Mouse (Mus musculus) spleen, adult 12 weeks (tissue): ENCODE measurements around the gene Akap13.

Experiments used
- DNase-seq: peaks from one replicate; pipeline ENCODE4 v3.0.0; 2022; ENCODE audit warnings: low spot score

Gene Akap13

GRCm38 (mm10) chr7:75667531-75667930, 212.2 kb downstream of the Akap13 start:
- no peak for DNase-seq

- no peak for DNase-seq
These were observed 213.1 kb downstream of the Akap13 start for GRCm38 (mm10) chr7:75668396-75668795.

GRCm38 (mm10) chr7:75669416-75669815, 214.1 kb downstream of the Akap13 start:
- no peak for DNase-seq

GRCm38 (mm10) chr7:75679631-75680030, 224.3 kb downstream of the Akap13 start:
- DNase-seq = no peak

GRCm38 (mm10) chr7:75682901-75683300, 227.6 kb downstream of the Akap13 start:
- no peak for DNase-seq

DNA sequence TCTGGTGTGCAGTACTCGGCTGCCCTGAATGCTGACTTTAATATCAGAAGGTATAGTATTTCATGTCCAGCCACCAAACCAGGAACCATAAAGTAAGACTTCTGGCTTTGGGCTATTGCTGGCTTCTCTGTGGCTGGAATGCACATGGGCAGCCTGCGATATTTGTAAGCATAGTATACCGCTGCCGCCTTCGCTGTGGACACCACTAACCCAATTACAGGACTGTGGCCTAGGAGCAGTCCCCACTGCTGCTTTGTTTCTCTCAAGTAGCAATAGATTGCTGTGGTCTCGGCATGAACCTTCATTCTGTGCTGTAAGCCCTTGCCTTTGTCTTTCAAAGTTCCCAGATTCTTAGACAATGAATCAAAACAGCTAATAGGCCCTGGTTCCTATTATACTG, 228.1 kb downstream of the Akap13 start:
- DNase-seq = no peak

DNA sequence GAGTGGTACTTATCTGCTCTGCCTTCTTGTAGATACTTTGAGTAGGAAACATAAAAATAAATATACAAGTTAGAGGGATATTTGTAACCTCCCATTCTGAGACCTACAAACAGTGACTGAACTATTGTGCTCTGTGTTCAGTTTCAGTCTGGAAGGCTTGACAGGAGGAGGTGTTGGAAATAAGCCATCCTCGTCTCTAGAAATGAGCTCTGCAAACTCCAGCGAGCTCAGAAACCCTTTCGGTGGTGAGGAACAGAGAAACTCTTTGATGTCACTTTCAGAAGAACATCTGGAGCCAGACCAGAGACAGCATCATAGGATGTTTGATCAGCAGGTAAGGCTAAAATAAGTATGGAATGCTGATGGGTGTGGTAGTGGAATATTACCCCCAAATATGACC, 229.6 kb downstream of the Akap13 start:
- no peak for DNase-seq

DNA sequence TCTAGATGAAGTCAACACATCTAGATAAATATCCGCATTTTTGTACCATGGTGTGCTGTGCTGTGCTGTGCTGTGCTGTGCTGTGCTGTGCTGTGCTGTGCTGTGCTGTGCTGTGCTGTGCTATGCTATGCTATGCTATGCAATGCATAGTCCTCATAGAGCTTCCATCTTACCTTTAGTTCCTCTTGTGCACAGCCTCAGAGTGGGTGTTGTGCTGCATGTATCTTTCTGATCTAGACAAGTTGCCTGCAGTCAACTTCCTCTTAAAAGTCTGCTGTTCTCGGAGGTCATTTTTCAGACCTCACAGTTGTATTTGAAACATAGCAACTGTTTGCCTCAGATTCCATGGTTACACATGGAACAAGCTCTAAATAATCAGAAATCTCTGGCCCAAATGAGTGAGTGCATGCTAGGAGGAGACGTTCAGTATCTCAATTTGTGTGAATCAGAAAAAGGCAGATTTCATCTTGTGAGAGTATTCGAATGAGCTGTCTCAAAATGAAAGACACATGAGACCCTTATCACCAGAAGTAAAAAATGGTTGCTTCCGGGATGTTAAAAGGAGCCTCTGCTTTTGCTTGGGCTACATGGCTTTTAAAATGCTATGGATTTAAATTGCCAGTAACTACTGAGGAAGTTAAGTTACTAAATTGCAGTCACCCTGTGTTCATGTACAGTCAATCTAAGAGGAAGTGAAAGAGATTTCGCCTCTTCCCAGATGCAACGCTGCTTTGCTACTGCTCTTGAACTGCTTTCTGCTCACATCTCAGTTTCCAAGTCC, 230.9 kb downstream of the Akap13 start:
- DNase-seq = no peak

DNA sequence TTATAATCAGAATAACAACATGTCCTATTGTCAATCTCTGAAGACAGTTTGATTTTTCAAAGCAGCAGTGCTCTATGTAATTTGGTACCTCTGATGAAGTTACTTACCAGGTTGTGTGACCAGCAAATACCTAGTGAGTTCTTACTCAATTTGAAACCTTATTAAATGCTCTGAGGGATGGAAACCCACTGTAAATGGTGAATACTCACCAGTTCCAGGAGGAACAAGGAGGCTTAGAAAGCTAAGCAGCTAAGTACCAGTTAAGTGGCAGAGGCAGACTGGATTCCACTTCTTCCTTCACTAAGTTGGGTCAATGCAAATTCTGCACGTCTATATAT, 231.5 kb downstream of the Akap13 start:
- DNase-seq = no peak

GRCm38 (mm10) chr7:75688144-75688543, 232.8 kb downstream of the Akap13 start:
- DNase-seq = no peak

- DNase-seq = no peak
These were observed 239.4 kb downstream of the Akap13 start for GRCm38 (mm10) chr7:75694777-75695176.

DNA sequence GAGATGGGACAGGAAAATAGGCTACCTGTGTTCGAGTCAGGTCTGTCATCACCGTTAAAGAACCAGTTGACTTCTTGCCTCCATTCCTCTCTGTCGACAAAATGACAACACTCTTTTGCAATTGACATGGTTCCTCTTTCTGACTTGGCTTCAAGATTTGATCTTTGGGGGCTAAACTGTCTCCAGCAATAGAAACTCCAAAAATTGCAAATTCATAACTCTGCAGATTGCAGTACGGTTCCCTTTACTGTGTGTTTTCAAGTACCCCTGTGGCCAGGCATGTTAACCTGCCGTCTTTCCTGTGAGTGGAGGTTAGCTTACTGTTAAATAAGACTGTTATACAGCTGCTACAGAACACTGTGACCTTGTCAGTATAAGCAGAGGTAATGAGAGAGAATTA, 244.5 kb downstream of the Akap13 start:
- no peak for DNase-seq

GRCm38 (mm10) chr7:75700771-75701345, 245.5 kb downstream of the Akap13 start:
- no peak for DNase-seq

GRCm38 (mm10) chr7:75701761-75702160, 246.4 kb downstream of the Akap13 start:
- DNase-seq = no peak

DNA sequence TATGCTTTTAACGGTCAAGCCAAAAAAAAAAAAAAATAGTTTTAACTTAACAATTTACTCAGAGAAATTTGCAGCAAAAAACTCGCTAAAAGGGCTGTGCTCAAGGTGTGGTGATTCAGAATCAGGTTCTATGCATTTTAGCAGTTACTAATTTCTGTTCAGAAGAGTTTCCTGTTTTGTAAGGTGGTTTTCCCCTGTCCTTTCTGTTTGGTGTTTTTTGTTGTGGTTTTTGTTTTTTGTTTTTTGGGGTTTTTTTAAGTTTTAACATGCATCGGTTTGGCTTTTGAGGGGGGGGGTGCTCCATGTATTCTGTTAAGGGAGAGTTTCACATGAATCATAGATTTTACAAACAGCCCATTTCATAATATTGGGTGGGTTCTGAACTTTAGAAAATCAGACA, 247.0 kb downstream of the Akap13 start:
- no peak for DNase-seq

- DNase-seq = no peak
These were observed 247.8 kb downstream of the Akap13 start for GRCm38 (mm10) chr7:75702966-75703645.

GRCm38 (mm10) chr7:75704862-75705261, 249.5 kb downstream of the Akap13 start:
- DNase-seq = no peak

GRCm38 (mm10) chr7:75709936-75710335, 254.6 kb downstream of the Akap13 start:
- DNase-seq = no peak

- DNase-seq = no peak
These were observed 255.6 kb downstream of the Akap13 start for GRCm38 (mm10) chr7:75710920-75711319.

GRCm38 (mm10) chr7:75711436-75711835, 256.1 kb downstream of the Akap13 start:
- no peak for DNase-seq

- no peak for DNase-seq
These were observed 257.5 kb downstream of the Akap13 start for GRCm38 (mm10) chr7:75712808-75713207.

- DNase-seq = no peak
These were observed 258.6 kb downstream of the Akap13 start for GRCm38 (mm10) chr7:75713959-75714358.

GRCm38 (mm10) chr7:75715026-75715425, 259.7 kb downstream of the Akap13 start:
- DNase-seq = no peak
